Mouse (Mus musculus): ENCODE data around the gene Tmem138.

GRCm38 (mm10) chr19:10580102-10580501 is 2.9 kb upstream of the Tmem138 start:
- TF ChIP-seq CTCF (IDR thresholded peaks at IDR 0.05 in 2 of 3, conservative IDR thresholded peaks at IDR 0.05 in 1 of 3; ENCODE audit: control insufficient read depth in 1 of 3, insufficient read depth in 1 of 3, low read depth in 2 of 3, low read length in 3 of 3, poor library complexity in 1 of 3, severe bottlenecking in 1 of 3), result no peak
- TF ChIP-seq POLR2A (IDR thresholded peaks at IDR 0.05; ENCODE audit: control insufficient read depth in 1 of 2, insufficient read depth in 1 of 2, low read depth in 1 of 2, low read length in 2 of 2, poor library complexity in 1 of 2), result no peak
- no peak for TF ChIP-seq GABPA (IDR thresholded peaks at IDR 0.05; ENCODE audit: low read depth, low read length)
